Mouse (Mus musculus) hematopoietic stem cell, adult 5-6 weeks (primary cell): ENCODE measurements at regions not wholly inside any gene's neighbourhood (a gene's known extent, or its start where the extent isn't known, plus 50 kb on each side); places are given as distances from the start of the nearest gene placed in this dataset.

Experiments
- ATAC-seq, 2 experiments: fragments of 125-278 bp in 1 of 2; replicated peaks in 1 of 2; 2 replicates each; pipeline ENCODE4 v1.8.0; 2016 to 2017; ENCODE audit warnings: inconsistent platforms in 2 of 2, mild to moderate bottlenecking in 2 of 2, moderate number of reproducible peaks in 2 of 2, low read depth in 1 of 2, moderate TSS enrichment in 1 of 2; ENCODE audit not compliant: low FRiP score in 2 of 2, poor library complexity in 2 of 2, severe bottlenecking in 2 of 2, insufficient read depth in 1 of 2, low TSS enrichment in 1 of 2

DNA sequence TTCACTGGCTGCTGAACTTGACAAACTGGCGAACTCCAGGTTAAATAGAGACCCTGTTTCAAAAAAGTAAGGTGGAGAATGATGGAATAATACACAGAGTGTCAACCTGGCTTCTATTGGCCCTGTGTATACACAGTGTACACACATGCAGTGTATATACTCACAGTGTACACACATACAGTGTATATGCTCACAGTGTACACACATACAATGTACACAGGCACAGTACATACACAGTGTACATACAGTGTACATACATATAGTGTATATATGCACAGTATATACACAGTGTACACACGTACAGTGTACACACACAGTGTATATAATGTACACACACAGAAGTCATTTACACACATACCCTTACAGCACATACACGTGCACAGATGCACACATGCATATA, 52.4 kb upstream of the Aldh1b1 start:
- ATAC-seq = no peak

DNA sequence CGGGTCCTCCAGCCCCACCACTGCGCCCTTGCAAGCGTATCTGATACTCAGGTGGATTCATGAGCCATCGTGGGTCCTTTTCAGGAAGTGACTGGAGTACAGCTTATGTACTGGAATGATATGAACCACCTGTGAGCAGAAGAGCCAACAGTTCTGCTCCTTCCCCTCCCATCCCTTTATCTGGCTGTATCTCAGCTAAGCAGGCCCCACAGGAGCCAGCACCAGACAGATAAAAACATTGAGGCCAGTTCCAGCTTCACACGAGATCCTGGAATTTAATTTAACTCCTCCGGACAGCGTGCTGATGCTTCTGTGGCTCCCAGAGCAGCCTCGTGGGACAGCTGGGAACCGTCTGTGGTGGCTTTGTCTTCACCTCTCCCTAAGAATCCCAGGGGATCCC, 53.1 kb upstream of the Aldh1b1 start:
- ATAC-seq = no peak

DNA sequence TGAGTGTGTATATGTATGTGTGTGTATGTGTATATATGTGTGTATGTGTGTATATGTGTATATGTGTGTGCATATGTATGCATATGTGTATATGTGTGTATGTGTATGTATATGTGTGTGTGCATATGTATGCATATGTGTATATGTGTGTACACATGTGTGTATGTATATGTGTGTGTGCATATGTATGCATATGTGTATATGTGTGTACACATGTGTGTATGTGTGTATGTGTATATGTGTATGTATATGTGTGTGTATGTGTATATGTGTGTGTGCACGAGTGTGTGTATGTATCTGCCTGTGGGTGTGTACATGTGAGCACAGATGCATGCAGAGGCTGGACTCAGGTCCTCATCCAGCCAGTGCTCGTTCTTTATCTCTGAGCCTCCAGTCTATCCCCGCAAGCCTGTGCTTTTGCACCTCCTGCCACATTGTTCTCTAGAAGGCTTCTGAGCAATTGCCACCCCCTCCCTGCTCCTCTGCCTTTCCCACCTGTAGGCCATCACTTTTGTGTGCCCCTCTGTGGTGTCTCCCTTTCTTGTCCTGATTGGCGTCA, 53.9 kb upstream of the Aldh1b1 start:
- no peak for ATAC-seq

DNA sequence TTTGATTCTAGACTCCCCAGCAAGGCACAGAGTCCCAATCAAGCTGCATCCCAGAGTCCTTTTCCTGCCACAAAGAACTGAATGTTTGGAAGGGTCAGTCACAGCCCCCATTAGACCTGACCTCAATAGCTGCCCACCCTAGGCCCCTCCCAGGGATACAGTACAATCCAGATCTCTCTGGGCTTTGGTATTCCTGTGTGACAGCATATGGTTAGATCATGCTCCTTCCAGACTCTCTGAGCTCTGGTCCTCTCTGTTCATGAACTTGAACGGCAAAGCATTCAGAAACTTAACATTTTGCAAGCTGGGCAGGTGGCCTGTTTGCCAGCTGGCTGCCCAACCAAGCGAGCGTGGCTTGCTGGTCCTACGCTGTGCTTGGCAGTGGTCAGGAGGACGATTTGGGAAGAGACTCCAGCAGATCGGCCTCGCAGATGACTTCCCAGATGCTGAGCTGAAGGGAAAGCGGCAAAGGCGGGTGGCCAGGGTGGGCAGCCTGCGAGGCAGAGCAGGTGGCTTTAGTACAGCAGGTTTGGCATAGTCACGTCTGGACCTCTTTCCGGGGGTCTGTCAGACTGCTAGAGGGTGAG, 58.0 kb upstream of the Aldh1b1 start:
- ATAC-seq = no peak

DNA sequence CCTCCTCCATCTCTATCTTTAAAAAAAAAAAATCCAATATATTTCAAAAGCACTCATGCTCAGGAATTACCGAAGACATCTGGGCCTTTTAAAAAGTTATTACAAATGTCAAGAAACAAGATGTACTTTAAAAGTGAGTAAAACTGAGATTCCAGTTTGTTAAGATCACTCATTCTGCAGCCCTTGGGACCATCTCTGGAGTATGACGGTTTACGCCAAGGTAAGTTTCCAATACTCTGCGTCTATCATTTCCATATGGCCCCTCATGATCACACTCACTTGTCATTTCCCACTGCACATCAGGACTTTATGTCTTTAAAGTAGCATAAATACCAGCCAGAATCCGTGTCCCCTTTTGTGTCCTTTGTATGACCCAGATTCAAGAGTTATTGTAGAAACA, 58.5 kb upstream of the Aldh1b1 start:
- no peak for ATAC-seq

DNA sequence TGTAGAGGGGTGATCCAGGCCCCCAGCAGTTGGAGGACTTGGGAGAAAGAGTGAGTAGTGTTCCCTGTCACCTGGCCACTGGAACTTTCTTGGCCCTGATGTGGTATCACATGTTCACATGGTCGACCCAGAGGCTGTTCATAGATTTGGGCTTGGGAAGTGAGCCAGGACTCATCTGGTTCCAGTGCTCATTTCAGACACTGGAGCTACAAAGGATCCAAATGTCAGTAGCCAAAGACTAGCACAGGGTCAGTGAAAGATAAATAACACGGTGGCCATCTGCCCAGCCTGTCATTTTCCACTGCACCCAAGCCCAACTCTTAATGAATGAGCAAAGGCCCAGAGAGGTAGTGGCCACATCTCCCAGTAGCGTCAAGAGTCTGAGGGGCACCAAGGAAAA, 59.1 kb upstream of the Aldh1b1 start:
- no peak for ATAC-seq

DNA sequence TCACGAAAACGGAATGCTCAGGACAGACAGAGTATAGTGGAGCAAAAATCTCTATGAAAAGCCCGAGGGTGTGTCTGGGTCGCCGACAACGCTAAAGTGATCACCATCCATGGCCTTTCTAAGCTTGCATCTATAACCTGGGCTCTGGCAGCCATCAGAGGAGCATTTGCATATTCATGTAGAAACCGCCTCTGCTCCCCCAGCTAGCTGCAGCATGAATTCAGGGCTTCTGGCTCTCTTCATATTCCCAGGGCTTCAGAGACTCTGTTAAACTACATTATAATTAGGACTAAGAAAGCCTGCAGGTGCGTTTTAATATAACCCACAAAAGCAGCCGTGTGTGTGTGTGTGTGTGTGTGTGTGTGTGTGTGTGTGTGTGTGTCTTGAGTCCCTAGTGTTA, 59.7 kb upstream of the Aldh1b1 start:
- ATAC-seq = no peak

DNA sequence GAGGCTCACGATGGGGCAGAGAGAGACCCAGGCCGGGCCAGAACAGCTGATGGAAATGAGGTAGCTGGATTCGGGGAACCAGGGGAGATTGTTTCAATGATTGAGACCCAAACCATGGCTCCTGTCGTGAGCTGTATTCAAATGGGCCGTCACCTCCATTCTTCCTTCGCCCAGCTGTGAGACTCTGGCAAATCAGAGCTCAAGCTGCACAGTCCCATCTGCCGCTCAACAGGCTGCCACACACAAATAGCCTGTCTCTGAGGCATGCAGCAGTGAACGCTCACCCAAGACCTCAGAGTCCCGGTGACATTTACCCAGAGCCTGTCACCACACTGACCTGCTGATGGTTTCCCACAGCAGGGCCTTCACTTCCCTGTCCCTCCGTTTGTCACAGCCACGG, 60.1 kb upstream of the Aldh1b1 start:
- no peak for ATAC-seq

DNA sequence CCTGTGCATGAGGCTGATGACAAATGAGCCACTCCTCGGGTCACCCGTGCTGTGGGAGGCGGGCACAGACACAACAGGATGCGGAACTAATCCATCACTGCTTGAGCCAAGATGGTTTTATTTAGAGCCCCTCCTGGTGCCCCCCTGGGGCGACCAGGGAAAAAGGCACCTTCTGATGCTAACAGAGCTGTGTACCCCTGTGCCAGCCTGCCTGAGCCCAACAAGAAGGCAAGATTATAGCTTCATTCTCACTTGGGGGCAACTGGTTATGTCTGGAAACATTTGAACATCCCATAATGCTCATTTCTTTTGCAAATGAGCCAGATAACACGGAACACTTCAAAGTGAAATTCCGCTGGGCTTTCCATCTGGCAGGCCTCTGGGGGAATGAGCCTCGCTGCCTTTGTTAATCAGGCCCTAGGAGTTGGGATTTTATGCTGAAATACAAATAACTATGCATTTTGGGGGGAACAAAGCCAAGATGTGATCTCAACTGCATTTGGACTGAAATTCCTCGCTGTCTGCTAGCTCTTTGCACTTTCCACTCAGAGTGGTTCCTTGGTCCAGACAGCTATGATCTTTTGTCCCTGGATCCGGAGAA, 62.5 kb upstream of the Aldh1b1 start:
- no peak for ATAC-seq

DNA sequence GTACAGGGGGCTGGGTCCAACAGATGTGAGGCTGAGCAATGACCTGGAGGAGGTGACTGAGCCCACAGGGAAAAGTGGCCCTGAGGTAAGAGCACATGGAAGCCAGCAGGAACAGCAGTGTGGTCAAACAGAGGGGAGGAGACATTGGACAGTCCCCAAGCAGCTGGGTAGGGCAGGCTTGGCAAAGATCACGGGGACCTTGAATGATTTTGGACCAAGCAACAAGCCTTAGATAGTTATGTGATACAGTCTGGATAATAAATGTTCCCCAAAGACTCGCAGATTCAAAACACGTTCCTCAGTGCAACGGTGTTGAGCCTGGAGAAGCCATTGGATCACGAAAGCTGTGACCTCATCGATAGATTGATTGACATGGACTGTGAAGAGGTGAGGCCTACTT, 64.8 kb upstream of the Aldh1b1 start:
- no peak for ATAC-seq

DNA sequence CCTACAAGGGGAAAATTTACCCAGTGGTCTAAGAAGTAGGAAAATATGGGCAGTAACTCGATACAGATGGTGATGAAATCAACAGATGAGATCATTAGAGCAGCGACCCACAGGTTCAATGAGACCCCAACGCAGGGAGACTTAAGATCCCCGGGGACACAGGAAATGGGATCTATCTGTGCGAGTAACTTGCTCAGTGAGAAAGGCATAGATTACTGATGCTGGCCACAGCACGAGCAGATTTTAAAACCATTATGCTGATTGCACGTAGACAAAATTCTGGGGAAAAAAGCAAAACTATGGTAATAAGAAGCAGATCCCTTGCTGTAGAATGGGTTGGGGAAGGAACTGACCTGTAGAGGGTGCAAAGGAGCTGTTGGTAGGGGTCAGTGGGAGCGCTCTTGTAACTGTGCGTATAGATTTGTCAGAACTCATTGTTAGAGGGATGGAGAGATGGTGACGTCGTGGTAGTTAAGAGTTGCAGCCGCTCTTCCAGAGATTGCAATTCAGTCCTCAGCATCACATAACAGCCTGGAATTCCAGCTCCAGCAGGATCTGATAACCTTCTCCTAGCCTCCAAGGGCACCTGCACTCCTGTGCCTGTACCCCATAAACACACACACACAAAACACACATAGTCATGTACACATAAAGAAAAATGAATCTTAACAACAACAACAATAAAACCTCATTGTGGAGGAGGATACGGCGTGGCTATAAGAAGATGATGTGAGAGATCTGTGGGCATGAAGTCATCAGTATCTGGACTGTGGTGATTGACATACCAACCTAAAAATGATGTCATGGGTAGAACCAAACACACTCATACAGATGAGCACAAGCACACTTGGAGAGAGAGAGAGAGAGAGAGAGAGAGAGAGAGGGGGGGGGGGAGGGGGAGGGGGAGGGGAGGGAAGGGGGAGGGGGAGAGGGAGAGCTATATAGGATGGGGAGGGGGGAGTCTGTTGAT, 67.7 kb upstream of the Aldh1b1 start:
- ATAC-seq = peak; percentile 59 to 60; a peak in 2 of 4 replicates

DNA sequence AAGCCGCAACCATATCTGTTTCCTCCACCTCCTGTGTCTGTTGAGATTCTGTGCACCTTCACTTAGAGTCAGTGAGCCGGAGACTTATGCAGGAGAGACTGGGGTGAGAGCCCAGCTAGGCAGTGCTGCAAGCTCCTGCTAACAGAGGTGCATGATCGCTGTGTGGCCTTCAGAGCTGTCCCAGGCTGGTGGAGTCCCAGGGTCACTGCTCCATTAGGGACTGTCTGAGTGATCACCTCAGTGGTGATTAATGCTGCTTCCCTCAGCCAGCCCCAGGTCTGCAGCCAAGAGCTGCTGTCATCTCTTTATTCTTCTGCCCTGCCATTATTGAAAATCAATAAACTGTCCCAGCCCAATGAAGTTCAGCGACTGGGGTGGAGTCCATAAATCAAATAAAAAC, 69.0 kb upstream of the Aldh1b1 start:
- no peak for ATAC-seq

DNA sequence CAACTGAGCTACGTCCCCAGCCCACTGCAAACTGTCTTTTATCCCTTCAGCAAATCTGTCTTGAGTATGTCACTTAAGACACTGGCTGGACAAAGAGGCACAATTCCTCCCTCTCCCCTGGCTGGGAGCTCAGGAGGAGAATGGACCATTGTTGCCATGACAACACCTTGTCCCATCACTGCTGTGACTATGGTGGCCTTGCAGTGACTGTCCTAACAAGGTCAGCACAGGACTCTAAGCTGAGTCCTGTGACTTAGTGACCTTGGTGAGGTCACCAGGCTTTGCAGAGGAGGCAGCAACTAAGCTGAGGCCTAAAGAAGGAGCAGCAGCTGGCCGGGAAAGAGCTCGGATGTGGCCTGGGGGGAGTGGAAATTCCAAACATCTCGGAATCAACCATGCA, 70.0 kb upstream of the Aldh1b1 start:
- ATAC-seq = no peak

DNA sequence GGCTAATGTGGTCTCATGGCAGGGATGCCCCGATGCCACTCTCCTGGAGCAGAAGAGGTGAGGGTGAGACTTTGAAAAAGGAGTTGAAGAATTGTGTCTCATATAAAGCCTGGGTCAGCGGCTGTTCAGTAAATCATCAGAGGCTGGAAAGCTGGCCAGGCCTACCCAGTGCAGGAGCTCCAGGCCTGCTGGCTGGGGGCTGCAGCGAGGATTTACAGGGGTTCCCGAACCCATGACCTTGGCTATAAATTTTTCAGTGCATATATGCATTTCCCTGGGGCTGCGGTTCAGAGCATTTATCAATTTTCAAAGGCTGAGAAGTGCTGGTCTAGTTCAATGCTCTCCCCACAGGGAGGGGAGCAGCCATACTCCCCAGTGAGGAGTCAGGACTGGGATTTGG, 70.9 kb upstream of the Aldh1b1 start:
- ATAC-seq = no peak

DNA sequence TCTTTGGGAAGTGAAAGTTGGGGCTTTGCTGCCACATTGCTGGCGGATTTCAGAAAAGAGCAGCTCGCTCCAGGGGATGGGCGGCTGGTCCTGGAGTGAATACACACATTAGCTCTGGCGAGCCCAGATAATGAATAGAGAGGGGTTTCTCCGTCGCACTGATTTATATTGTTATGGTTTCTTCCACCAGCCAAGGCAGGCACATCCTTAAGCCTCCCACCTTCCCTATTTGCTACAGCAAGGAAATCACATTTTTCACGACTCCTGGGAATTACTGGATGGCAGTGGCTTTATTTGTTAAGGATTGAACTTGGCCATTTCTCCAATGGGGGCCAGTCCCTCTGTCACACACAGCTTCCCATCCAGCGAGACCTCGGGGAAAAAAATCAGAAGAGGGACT, 71.3 kb upstream of the Aldh1b1 start:
- ATAC-seq = no peak

DNA sequence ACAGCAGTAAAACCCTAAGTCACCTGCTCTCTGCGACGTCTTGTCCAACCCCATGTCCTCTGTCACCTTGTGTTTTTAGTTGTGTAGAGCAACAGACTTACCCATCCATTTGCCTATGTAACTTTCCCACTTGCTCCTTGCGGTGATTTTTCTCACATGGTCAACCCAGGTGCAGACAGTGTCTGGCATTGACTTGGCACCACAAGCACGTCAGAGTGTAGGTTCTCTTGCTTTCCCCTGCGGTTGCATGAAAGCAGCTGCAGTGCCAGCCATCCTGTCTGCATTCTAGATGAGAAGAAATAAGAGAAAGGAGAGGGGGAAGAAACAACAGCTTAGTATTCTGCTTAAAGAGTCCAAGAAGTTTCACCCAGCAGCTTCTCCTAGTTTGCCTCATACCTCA, 72.0 kb upstream of the Aldh1b1 start:
- no peak for ATAC-seq

DNA sequence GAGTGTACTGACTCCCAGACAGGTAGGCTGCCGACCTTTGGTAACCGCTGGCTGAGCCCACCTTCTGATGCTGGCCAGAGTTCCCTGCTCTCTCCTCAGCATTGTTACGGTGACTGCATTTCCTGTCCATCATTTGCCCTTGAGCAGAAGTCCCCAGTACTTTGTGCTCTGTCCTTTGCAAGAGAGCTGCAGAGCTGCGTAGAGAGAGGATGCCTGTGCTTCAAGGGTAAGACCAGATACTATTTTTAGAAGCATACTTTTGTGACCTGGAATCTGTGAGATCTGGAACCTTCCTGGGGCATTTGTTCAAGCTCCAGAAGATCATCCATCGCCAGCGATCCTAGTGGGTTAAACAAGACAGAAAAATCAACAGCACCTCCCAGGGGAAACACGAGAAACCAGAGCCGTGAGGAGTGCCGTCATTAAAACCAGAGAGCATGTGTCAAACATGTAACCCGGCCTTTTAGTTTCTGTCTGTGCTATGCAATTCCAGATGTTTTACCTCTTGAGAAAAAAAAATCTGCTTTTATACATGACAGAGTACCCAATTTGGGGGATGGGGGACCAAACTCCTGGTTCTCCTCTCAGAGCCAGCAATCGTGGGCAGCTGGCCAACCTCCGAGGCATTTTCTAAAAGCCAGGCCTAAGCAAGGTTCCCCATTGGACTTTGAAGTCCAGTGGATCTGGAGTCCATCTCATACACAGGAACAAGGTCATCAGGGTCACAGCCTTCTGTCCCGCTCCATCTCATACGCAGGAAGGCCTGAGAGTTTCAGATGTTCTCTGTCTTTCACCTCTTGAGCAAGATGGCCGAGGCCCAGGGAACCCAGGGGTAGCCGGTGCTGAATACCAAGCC, 73.5 kb upstream of the Aldh1b1 start:
- ATAC-seq = no peak
